ENCODE assay signal across 13 mouse cellular contexts in the genomic region with DNA sequence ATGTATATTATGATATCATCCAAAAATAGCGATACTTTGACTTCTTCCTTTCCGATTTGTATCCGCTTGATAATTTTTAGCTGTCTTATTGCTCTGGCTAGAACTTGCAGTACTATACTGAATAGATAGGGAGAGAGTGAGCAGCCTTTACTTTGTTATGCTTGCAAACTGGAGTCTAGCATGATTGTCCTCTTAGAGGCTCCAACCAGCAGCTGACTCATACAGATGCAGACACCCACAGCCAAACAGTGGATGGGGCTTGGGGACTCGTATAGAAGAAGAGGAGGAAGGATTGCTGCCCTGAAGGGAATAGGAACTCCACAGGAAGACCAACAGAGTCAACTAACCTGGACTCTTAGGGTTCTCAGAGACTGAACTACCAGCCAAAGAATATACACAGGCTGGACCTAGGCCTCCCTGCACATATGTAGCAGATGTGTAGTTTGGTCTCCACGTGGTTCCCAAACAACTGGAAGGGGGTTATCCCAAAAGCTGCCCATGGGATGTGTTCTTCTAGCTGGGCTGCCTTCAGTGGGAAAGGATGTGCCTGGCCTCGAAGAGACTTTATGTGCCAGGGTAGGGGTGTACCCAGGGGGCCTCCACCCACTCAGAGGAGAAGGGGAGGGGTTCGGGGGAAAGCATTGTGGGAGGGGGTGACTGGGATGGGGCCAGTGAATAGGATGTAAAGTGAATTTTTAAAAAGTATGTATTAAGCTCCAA. TPM values are rescaled to one million over a fixed set of nuclear protein-coding genes. Genes with fewer than 3 reads are reported as not detected.
DNase-seq lines count a peak whose midpoint lies in the region; ATAC-seq and TF ChIP-seq lines count a peak whose summit lies in the region.
"Had no signal": no experiment of that assay in that cellular context is flagged by ENCODE, and none has a peak within 500 bp of the region (broad histone marks: within the 10 kb centered on the region; RNA-seq: fewer than 3 reads in every experiment).

No protein-coding gene starts in this region.

- no peaks in the 10 kb centered on the region for H3K9me3 ChIP-seq in heart, postnatal 0 days (replicated peaks; ENCODE audit: control insufficient read depth, low read length)
- H3K9me3 ChIP-seq: embryonic facial prominence, embryonic 13.5 days; midbrain, embryonic 12.5 days had no signal

- no peaks in the 10 kb centered on the region for H3K27me3 ChIP-seq in heart, postnatal 0 days (ENCODE audit: control insufficient read depth, insufficient read depth, low read length)
- peaks cover 2% of the 10 kb centered on the region; the same call in 1 of the 2 replicates for H3K27me3 ChIP-seq in spleen, adult 2 months (ENCODE audit: control insufficient read depth, insufficient read depth, low read length)

- peak overlapping the region; percentile 61; the same call in 1 of the 2 replicates for H3K4me3 ChIP-seq in heart, postnatal 0 days (ENCODE audit: low read depth, low read length)
- H3K4me3 ChIP-seq in spleen, adult 2 months (ENCODE audit: extremely low read depth, insufficient read depth, insufficient read length), result peak overlapping the region; percentile 14; the same call in 1 of the 2 replicates
- 0 out of 2 replicates have a peak overlapping the region, but pooled peaks have one; percentile 18 for H3K4me3 ChIP-seq in brown adipose tissue, adult 24 weeks (ENCODE audit: insufficient read depth, low read depth, low read length)
- H3K4me3 ChIP-seq: midbrain, embryonic 12.5 days had no signal

- no peaks in the 10 kb centered on the region for H3K36me3 ChIP-seq in heart, postnatal 0 days (replicated peaks; ENCODE audit: control insufficient read depth, insufficient read depth, low read length)
- H3K36me3 ChIP-seq in spleen, adult 2 months (ENCODE audit: control insufficient read depth, insufficient read depth, low read length), result no peaks in the 10 kb centered on the region
- H3K36me3 ChIP-seq: embryonic facial prominence, embryonic 13.5 days; midbrain, embryonic 12.5 days had no signal

- DNase-seq in heart, postnatal 0 days (ENCODE audit: low spot score), result peak; percentile 45
- no peak for DNase-seq in heart, adult 8-10 months (ENCODE audit: low spot score)
- no peak for DNase-seq in spleen, adult 2 months (ENCODE audit: low read depth in 1 of 2, low spot score in 2 of 2)
- DNase-seq in spleen, adult 12 weeks (ENCODE audit: low spot score), result no peak
- no peak for DNase-seq in ovary, postnatal 36 days (ENCODE audit: low spot score)
- DNase-seq in layer of hippocampus, adult 9-11 months, result no peak
- DNase-seq: cerebellum, adult 11 months; gastrocnemius, postnatal 10 days; right cerebral cortex, postnatal 4 days had no signal

- WGBS in heart, postnatal 0 days, result 62% methylated on average over 7 of the region's 7 CpGs
- WGBS in spleen, adult 2 months, result 74% methylated on average over 7 of the region's 7 CpGs

- no peak; the same call in 1 of the 2 replicates for TF ChIP-seq CTCF in heart, postnatal 0 days (IDR thresholded peaks at IDR 0.05; ENCODE audit: low read depth)
- no peak for TF ChIP-seq CTCF in spleen, adult 2 months (IDR thresholded peaks at IDR 0.05; ENCODE audit: extremely low read depth, insufficient read depth, insufficient read length, insufficient replicate concordance)

- no peak overlapping the region for H3K9ac ChIP-seq in heart, postnatal 0 days (replicated peaks; ENCODE audit: low read depth, low read length)
- H3K9ac ChIP-seq: embryonic facial prominence, embryonic 13.5 days; midbrain, embryonic 12.5 days had no signal

- TF ChIP-seq EP300 in heart, postnatal 0 days (IDR thresholded peaks at IDR 0.05; ENCODE audit: low read depth), result no peak

- ATAC-seq in heart, postnatal 0 days (ENCODE audit: insufficient read depth, low read depth), result peak; percentile 69
- ATAC-seq: hindbrain, embryonic 16.5 days had no signal

- H3K27ac ChIP-seq in heart, postnatal 0 days (ENCODE audit: low read depth), result peak overlapping the region; percentile 39; the same call in 1 of the 2 replicates
- no peak overlapping the region for H3K27ac ChIP-seq in spleen, adult 2 months (ENCODE audit: insufficient read depth, low read length)
- H3K27ac ChIP-seq in brown adipose tissue, adult 24 weeks (replicated peaks; ENCODE audit: low read depth, low read length), result no peak overlapping the region
- H3K27ac ChIP-seq: midbrain, embryonic 12.5 days had no signal

- 0 out of 2 replicates have a peak, but pooled peaks cover 10% of the 10 kb centered on the region for H3K4me1 ChIP-seq in heart, postnatal 0 days (ENCODE audit: control insufficient read depth, insufficient read depth)
- peaks cover 3% of the 10 kb centered on the region for H3K4me1 ChIP-seq in spleen, adult 2 months (ENCODE audit: control insufficient read depth, insufficient read depth, insufficient read length)
- H3K4me1 ChIP-seq in brown adipose tissue, adult 24 weeks (ENCODE audit: control insufficient read depth, insufficient read depth, insufficient read length, low read length), result no peaks in the 10 kb centered on the region

- TF ChIP-seq POLR2A in spleen, adult 2 months (IDR thresholded peaks at IDR 0.05; ENCODE audit: low read depth, low read length), result no peak

- H3K4me2 ChIP-seq in heart, postnatal 0 days (ENCODE audit: low read depth, low read length), result peak overlapping the region; percentile 68
- H3K4me2 ChIP-seq: midbrain, embryonic 12.5 days had no signal

RNA-seq across cellular contexts. Expression of a gene that starts 1.8 kb away (rescaled TPM):
- 18.8 and 64.3 TPM in 2 replicates for total RNA-seq in heart, postnatal 0 days (2014; rRNA removed; ENCODE audit: low replicate concordance)
- 13.9 and 14.1 TPM in 2 replicates for polyA plus RNA-seq in heart, postnatal 0 days (2015; fragmentation: Nextera tagmentation; extraction: Ambion mirVana)
- 10 to 100 TPM in 3 of 4 experiments, 1 to 10 TPM in 1; 8.8 to 16.2 (median 12.4) TPM for total RNA-seq in heart, adult 8-10 months (2022)
- polyA plus RNA-seq in spleen, adult 2 months (2012; rRNA removed), result 4.9 and 6.0 TPM in 2 replicates
- polyA plus RNA-seq in brown adipose tissue, adult 24 weeks (2012; ENCODE audit: insufficient read depth, insufficient read length, missing spikeins), result 18.9 and 19.8 TPM in 2 replicates
